Mouse (Mus musculus) kidney, postnatal 10 days (tissue): ENCODE results near the gene Ndufs5.
A peak's percentile ranks its signal among the peaks of the same experiment; 100 is the strongest.

Experiments
- DNase-seq: peaks from one replicate; pipeline ENCODE4 v3.0.0; 2021; ENCODE audit warnings: mixed read lengths

Ndufs5 gene

DNA sequence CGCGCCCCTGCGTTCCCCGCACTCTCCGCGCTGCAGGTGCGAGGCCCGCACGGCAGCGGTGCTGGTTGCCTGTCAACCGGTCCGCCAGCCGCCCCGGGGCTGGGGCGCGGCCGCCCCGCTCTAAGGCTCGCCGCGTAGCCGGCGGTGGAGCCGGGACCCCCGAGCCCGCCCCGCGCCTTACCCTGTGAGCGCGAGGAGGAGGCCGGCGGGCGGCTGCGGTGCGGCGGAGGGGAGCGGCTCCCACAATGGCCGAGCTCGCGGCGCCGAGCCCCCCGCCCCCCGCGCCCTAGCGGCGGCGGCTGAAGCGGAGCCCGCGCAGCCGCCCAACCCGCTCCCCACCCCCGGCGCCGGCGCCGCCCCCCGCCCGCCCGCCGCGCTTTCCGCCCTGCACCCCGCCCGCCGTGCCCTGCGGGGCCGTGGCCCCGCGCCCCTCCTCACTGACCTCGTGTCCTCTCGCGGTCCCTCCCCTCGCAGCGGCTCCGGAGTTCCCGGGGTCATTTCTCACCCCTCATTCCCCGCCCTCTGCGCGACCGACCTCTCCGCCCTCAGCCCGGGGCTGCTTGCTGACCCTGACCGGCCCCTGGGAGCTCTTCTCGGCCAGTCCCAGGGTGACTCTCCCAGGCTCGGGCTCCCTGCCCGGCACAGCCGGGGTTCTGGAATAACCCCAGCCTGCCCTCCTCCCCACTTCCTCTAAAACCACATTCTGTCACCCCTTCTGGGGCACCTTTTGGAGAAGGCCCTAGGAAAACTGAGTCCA, 30.8 kb downstream of the Ndufs5 start:
- DNase-seq = peak; percentile 76

DNA sequence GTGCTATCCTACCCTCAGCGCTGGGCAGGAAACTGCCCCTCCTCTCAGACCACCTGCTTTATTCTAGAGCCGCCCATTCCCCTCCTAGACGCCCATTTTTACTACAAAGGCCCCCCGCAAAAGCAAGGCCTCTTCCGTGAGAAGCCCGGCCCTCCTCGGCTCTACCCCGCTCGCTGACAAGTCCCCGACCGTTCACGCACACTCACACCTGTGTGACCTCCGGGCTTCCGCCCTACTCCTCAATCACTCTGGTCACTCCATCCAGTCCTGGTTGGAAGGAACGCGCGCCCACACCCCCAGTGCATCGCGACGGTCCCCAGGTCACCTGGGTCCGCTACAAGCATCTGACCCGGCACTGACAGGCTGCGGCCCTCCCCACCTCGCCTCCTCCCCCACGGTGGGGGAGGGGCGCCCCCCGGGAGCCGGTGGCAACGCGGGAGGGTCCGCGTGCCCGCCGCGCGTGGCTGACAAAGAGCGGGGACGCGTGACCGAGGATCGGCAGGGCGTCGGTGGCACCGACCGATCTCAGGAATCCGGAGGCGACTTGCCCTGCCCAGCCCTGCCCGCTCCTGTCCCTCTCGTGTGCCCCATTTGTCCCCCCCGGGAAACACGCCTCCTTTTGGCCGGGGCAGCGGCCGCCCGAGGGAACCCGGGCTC, 31.5 kb downstream of the Ndufs5 start:
- DNase-seq = peak; percentile 25

DNA sequence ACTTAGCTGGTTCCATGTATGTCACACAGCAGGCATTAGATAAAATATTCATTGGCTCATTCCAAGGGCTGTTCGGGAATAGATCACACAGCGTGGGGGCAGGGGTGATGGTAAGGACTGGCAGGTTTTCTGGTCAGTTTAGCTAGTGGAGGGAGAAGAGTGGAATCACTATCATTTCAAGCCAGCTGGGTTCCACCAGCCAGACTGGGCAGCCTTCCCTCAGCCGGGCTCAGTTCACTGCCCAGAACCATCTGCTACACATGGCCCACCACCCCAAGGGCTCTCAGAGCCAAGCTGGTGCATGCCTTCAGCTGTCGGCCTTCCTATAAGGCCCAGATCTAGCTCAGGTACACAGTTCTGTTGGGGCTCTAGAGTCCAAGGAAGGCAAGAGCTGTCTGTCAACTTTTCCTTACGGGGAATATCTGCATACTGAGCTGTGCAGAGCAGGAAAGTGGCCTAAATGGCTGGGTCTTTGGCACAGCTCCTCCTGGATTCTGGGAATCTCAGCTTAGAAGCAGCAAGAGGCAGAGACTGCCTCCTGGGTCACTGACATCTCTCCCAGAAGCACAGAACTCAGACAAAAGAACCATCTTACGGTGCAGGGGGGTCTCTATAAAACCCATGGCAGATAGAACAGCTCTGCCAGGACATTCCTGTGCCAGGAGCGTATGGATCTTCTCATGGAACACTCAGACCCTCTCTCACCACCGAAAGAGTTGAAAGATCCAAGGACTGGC, 32.3 kb downstream of the Ndufs5 start:
- DNase-seq = no peak

DNA sequence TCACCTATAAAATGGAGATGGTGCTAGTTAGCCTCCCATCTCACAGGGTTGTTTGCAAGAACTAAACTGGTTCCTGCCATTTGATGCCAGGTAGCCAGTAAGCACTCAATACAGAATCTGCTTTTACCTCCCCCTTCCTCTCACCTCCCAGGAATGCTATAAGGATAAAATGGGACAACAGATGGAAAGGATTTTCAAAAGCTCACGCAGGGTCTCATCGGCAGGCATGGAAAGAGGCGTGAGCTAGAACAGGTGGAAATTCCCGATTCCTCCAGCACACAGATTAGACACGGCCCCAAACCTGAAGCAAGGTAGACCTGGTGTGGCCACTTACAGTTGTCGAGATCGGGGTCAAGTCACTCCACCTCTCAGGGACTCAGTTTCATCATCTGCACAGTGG, 33.0 kb downstream of the Ndufs5 start:
- no peak for DNase-seq

DNA sequence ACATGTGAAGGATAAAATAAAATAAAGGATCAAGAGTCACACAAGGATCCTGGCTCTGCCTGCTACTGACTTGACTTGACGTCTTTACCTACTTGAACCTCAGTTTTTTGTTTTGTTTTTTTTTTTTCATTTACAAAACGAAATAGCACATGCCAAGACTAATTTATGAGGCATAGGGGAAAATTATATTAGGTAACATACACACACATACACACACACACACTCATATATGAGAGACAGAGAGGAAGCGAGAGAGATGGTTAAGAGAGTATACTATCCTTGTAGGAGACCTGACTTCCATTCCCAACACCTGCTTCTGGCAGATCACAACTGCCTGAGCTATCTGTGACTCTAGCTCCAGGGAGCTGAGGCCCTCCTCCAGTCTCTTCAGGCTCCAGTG, 33.7 kb downstream of the Ndufs5 start, which contains the start of gene Macf1:
TSS of gene Macf1 (minus strand) at position 101 of the 400 bp plus-strand sequence.
- no peak for DNase-seq

DNA sequence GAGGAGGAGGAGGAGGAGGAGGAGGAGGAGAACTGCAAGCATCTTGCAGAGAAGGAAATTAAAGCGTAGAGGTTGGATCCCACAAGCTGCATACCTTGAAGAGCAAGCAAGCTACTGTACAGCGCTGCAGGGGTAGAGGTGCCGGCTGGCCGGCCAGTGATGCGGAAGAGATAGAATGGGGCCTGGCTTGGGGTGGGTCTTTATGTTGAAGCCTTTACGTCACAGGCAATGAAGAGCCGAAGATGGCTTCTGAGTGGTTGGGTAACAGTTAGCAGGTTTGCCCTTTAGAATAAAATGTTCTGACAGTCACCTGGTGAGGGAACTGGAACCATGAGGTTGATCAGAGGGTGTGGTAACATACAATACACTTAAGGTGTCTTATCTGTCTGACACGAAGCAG, 35.7 kb downstream of the Ndufs5 start:
- DNase-seq = no peak

DNA sequence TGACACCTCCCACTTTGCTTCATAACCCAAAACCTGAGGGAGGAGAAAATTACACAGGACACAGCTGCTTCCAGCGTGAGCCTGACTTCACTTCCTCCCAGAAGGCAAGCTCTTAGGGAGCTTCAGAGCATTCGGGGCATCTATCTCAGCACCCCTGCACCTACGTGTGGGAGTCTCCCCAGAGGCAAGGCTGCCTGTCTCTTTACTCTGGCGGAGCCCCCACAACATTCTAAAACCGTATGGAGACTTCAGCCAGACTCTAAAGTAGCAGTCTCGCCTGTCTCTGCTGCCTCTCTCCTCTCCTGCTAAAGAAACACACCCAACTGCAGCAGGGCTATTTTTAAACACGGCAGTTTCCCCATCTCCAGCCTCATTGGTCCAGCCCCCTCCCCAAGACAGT, 37.0 kb downstream of the Ndufs5 start:
- no peak for DNase-seq

DNA sequence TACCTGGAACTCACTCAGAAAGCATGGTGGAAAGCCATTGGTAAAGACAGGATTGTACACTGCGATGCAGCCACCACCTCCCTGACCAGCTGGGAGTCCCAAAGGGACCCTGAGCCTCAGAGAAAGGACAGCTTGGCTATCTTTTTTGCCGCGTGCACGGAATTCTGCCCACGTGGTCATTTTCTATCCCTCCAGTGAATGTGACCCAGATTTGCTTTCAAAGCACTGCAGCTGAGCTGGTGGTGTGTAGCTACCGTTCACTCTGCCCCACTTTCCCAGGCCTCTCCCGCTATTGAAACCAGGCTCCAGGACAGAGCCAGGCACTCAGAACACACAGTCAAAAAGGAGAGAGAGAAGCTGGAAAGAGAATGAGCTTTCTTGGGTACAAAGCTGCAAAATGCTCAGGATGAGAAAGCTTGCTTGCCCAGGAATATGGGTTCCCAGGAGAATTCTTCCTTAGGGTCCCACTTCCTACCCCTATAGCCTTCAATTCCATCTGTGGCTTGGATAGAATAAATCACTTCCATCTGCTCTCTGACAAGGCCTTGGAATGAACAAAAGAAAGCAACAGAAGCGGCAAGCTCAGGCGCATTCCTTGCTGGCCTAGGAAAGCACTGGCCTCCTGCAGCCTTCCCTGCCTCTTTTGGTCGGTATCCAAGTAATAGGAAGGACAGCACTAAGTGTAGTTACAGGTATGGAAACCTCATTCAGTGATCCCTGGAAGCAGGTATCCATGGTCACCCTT, 40.8 kb downstream of the Ndufs5 start:
- DNase-seq = peak; percentile 28

DNA sequence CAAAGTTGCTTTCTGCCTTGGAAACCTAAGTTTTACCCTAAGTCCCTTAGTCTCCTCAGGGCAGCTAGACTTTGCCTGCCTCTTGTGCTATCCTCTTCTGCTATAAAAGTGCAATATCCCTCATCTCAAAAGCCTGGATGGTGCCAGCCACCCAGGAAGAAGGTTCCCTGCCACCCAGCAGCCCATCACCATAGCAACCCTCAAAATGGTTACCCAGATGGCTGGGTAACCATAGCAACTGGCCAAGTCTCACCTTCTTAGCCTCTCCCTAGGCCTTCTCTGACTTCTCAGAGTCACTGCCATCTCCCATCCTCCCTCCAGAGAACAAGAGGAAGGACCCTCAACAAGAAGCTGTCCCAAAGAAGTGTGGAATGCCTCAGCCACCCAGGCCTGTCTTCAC, 47.4 kb downstream of the Ndufs5 start:
- no peak for DNase-seq

DNA sequence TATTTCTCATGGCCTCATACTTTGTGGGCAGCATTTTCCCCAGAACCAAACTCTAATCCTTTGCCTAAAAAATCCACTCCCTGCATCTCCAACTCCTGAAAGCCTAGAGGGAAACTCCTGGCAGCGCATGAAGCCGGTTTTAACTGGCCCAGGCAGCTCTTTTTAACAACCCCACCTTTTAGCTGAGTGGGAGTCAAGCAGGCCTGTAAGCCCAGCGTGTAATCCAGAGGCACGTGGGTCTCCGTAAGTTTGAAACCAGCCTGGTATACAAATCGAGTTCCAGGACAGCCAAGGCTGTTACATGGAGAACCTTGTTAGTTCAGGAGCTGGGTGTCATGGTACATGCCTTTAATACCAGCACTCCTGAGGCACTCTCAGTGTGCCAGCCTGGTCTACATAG, 48.3 kb downstream of the Ndufs5 start:
- no peak for DNase-seq

DNA sequence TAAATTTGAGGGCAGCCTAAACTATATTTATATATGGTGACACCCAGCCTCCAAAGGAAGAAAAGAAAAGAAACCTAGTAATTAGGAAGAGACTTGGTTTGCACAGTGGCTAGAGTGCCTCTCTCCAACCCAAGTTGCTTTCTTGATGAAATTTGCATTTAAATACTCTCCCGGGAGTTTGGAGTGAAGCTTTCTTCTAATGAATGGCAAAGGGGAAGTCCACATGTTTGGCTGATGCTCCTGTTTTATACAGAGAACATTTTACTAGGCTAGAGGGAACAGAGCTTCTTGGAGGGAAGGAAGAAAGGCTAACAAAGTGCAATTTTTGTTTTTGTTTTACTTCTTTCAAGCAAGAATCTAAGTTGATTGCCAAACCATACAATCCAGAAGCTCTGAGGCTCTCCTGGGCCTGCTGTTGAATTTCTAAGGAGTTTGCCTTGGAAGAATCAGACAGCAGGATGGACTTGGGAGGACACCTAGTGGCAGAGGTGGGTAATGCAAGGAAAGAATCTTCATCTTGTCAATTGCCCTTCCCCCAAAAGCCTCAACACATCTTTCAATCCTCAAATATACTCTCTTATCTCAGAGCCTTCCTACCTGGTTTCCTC, 50.6 kb downstream of the Ndufs5 start:
- DNase-seq = peak; percentile 90

DNA sequence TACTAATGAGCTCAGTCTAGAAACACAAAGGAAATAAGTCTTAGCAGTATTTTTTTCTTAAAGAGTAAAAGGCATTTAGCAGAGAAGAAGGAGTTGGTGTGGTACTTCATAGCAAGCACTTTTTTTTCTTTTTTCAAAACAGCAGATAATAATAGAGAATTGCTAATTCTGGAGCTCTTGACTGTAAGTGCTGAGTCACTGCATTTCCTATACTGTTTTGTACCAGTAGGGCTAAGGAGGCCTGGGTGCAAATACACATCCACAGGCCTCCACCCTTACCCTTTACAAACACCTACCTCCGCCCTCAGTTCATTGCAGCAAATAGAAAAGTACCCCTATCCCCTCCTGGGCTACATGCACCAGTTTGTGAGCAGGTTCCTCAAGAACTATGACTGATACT, 51.5 kb downstream of the Ndufs5 start:
- DNase-seq = no peak

DNA sequence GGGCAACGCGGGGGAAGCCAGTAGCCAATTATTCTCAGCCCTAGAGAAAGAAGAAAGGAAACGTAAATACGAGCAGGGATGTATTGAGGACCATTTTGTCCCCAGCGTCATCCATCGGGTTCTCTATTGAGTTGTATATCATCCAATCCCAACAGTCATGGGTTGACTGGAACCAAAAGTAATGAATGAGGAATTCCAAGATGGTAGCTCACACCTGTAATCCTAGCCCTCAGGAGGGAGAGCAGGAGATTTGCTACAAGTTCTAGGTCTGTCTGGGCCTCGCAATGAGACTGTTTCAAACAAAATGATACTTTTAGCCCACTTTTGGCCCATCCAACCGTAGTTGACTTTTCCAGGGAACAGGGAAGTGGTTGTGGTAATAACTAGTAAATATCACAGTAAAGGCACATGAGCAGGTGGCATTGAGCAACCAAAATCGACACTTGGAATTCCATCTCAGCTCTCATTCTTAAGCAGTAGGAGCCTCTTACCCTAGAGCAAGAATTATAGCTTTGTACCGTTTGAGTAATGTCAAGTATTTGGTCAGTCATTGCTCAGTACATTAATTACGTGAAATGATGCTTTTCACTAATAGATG, 52.2 kb downstream of the Ndufs5 start:
- DNase-seq = no peak

DNA sequence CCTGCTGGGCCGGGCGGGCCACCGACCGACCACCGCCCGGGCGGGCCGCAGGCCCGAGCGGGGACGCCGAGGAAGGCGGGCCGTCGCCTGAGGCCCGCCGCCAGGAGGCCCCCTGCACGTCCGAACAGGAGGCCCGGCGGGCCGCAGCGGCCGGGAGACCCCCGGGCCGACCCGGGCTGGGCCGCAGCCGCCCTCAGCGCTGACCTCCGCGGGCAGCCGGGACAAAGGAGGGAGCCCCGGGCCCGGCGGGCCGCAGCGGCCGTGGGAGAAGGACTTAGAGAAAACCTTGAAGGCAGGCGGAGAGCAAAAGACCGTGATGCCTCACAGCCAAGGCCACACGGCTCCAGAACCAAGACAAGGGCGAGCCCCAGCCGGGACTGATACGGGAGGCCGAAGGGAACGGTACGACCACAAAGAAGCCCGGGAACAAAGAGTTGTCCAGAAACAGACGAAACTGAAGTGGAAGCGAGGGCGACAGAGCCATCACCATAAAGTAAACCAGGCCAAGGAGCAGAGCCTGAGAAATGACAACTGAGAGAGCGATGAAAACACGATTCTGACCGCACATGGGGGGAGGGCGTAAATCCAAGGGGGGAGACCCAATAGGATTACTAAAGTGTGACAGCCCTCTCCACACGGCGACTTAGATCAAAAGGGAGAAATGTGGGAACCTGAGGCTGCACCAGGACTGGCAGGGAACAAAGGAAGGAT, 52.9 kb downstream of the Ndufs5 start:
- peak; percentile 65 for DNase-seq

DNA sequence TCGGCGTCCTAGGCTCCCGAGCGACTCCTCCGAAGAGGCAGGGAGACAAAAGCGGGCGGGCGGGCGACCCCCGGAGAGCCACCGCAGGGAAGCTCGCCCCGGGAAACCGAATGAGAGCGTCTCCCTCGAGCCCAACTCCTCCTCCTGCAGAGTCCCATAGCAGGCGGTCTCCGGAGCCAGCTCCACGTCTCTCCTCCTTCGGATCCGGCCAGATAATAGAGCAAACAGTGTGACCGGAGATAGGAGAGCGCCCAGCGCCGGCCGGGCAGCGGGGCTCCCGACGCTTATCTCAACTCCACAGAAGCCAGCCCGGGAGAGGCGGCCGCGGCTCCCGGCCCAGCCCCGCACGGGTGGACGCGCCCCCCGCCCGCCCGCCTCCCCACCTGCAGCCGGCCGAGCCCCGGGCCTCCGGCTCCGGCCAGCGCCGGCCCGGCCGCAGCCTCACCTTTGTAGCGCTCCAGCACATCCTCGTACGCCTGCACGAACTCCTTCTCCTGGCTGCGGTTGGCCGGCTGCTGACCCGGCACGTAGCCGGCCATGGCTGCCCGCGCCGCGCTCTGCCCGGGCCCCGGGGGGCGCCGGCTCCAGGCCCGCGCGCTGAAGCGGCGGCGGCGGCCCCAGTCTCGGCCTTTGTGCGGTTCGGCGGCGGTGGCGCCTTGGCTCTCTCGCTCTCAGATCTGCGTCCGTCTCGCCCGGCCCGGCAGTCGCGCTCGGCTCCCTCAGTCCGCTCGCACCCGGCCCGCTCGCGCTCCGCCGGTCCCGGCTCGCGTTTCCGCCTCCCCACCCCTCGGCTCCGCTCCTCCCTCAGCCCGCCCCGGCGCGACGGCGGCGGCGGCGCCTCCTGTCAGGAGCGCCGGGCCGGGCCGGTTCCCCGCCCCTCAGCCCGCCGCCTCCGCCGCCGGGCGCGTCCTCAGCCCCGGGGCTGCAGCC, 53.7 kb downstream of the Ndufs5 start:
- DNase-seq = peak; percentile 88

DNA sequence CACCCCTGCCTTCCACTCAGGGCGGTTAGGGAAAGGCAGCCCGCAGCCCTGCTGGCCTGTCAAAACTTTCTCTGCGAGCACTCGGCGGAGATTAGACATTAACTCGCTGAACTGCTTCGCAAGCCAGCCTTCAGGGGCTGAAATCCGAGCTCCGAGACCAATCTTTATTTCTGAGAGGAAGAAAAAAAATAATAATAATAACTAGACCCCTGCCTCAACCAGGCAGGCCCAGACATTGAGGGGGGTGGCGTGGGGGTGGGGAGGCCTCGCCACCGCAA, 54.4 kb downstream of the Ndufs5 start:
- peak; percentile 77 for DNase-seq

DNA sequence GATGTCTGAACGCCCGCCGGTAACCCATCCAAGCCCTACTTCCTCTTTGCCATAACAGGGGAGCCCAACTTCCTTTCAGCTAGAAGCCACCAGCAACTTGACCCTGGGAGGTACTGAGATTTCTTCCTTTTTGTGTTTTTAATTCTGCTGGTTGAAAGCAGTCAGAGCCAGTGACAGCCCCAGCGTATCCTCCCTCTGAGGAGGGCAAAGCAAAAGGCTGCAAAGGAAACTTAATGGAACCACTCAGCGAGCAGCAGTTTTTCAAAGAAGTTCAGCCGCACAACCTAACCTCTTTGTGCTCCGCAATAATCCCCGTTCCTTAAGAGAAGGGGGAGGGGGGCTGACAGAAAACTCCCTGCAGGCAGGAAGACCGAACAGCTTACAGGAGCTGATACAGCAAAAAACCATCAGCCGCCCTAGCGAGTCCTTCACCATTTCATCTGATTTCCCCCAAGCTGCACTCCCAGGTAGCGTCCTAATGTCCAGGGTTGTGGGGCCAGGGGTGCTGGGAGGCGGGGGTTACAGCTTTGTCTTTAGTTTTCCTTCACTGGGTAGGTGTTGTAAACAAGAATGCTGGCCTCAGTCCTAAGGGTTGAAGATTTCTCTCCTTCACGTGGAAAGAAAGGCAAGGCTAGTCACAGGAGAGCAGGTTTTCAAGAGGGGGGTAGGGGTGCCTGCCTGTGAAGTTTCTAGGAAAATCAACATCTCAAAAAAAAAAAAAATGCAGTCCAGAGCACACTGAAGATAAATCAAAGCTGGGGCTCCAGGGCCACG, 54.9 kb downstream of the Ndufs5 start:
- peak; percentile 53 for DNase-seq
